Mouse (Mus musculus): ENCODE results near the gene Gm20509. TPM values are rescaled to one million over a fixed set of nuclear protein-coding genes. Genes with fewer than 3 reads are reported as not detected.

Gm20509 gene
- polyA plus RNA-seq, 2 experiments = not detected

- no peak overlapping the region for H3K4me2 ChIP-seq (ENCODE audit: low read depth)
- peaks cover 0 to 2% of the 10 kb centered on the region in 2 experiments; a peak in 1 of 4 replicates for H3K4me1 ChIP-seq (replicated peaks; ENCODE audit: control insufficient read depth in 2 of 2, insufficient read depth in 2 of 2, low read length in 1 of 2)
- no peak overlapping the region for H3K4me3 ChIP-seq (ENCODE audit: insufficient read depth in 1 of 2, low read depth in 2 of 2, low read length in 2 of 2)
- no peaks in the 10 kb centered on the region for H3K9me3 ChIP-seq (ENCODE audit: control insufficient read depth, low read length)
- no peaks in the 10 kb centered on the region for H3K27me3 ChIP-seq (ENCODE audit: control insufficient read depth, insufficient read depth, low read length)
- TF ChIP-seq EP300 (IDR thresholded peaks at IDR 0.05; ENCODE audit: low read depth) (no peak), CTCF (IDR thresholded peaks at IDR 0.05; ENCODE audit: low read depth) (no peak)
- ATAC-seq (ENCODE audit: insufficient read depth) (no peak), DNase-seq (ENCODE audit: low read depth in 3 of 3, low spot score in 3 of 3) (no peak)
- H3K9ac ChIP-seq (replicated peaks) = no peak overlapping the region
- WGBS (ENCODE audit: insufficient replicate concordance) = 58% methylated on average over 8 of the region's 8 CpGs
- H3K27ac ChIP-seq = no peak overlapping the region
- H3K36me3 ChIP-seq (replicated peaks; ENCODE audit: control insufficient read depth, insufficient read depth, low read depth) = peaks cover 31% of the 10 kb centered on the region
Measured at GRCm38 (mm10) chr9:73125043-73125570, 22.8 kb downstream of the Gm20509 start.

- Histone ChIP-seq H3K4me2 (ENCODE audit: low read depth) (no peak overlapping the region), H3K36me3 (replicated peaks; ENCODE audit: control insufficient read depth, insufficient read depth, low read depth) (peaks cover 16% of the 10 kb centered on the region), H3K4me1 (replicated peaks; ENCODE audit: control insufficient read depth in 2 of 2, insufficient read depth in 2 of 2, low read length in 1 of 2) (peaks cover 0 to 2% of the 10 kb centered on the region in 2 experiments; a peak in 1 of 4 replicates), H3K27ac (no peak overlapping the region), H3K9ac (replicated peaks) (no peak overlapping the region), H3K4me3 (ENCODE audit: insufficient read depth in 1 of 2, low read depth in 2 of 2, low read length in 2 of 2) (no peak overlapping the region), H3K9me3 (ENCODE audit: control insufficient read depth, low read length) (no peaks in the 10 kb centered on the region), H3K27me3 (ENCODE audit: control insufficient read depth, insufficient read depth, low read length) (no peaks in the 10 kb centered on the region)
- DNase-seq (ENCODE audit: low read depth in 3 of 3, low spot score in 3 of 3) (no peak), ATAC-seq (ENCODE audit: insufficient read depth) (no peak)
- 43% methylated on average over 2 of the region's 2 CpGs for WGBS (ENCODE audit: insufficient replicate concordance)
- TF ChIP-seq CTCF (IDR thresholded peaks at IDR 0.05; ENCODE audit: low read depth) (no peak), EP300 (IDR thresholded peaks at IDR 0.05; ENCODE audit: low read depth) (no peak)
Measured at GRCm38 (mm10) chr9:73127457-73127856, 25.2 kb downstream of the Gm20509 start.

GRCm38 (mm10) chr9:73129875-73130274 lies 27.6 kb downstream of the Gm20509 start:
- peaks cover 9% of the 10 kb centered on the region for H3K36me3 ChIP-seq (replicated peaks; ENCODE audit: control insufficient read depth, insufficient read depth, low read depth)
- no peak overlapping the region for H3K4me3 ChIP-seq (ENCODE audit: insufficient read depth in 1 of 2, low read depth in 2 of 2, low read length in 2 of 2)
- H3K4me1 ChIP-seq (replicated peaks; ENCODE audit: control insufficient read depth in 2 of 2, insufficient read depth in 2 of 2, low read length in 1 of 2) = no peaks in the 10 kb centered on the region
- H3K9ac ChIP-seq (replicated peaks) = no peak overlapping the region
- no peaks in the 10 kb centered on the region for H3K9me3 ChIP-seq (ENCODE audit: control insufficient read depth, low read length)
- DNase-seq (ENCODE audit: low read depth in 3 of 3, low spot score in 3 of 3) = no peak
- no peak overlapping the region for H3K4me2 ChIP-seq (ENCODE audit: low read depth)
- no peaks in the 10 kb centered on the region for H3K27me3 ChIP-seq (ENCODE audit: control insufficient read depth, insufficient read depth, low read length)
- no peak overlapping the region for H3K27ac ChIP-seq
- WGBS (ENCODE audit: insufficient replicate concordance) = 73% methylated on average over 8 of the region's 8 CpGs
- no peak for ATAC-seq (ENCODE audit: insufficient read depth)
- TF ChIP-seq EP300 (IDR thresholded peaks at IDR 0.05; ENCODE audit: low read depth) (no peak), CTCF (IDR thresholded peaks at IDR 0.05; ENCODE audit: low read depth) (no peak)

DNA sequence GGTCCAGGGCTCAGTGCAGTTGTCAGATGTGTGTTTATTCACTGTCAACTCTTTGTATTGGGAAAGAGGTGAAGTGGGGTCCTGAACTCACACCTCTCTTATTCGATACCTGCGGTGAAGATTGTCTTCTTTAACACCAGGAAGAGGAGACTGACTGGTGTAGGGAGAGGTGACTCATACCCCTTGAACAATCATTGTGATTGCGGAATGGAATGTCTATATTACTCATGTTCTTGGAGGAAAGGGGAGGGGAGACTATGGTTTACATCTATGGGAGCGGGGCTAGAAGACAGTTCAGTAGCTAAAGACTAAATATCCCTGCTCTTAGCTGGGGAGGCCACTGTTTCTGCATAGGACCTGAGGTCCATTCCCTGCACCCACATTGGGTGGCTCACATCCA lies 28.3 kb downstream of the Gm20509 start:
- Histone ChIP-seq H3K4me3 (ENCODE audit: insufficient read depth in 1 of 2, low read depth in 2 of 2, low read length in 2 of 2) (no peak overlapping the region), H3K36me3 (replicated peaks; ENCODE audit: control insufficient read depth, insufficient read depth, low read depth) (peaks cover 9% of the 10 kb centered on the region), H3K9ac (replicated peaks) (no peak overlapping the region), H3K4me1 (replicated peaks; ENCODE audit: control insufficient read depth in 2 of 2, insufficient read depth in 2 of 2, low read length in 1 of 2) (no peaks in the 10 kb centered on the region), H3K27me3 (ENCODE audit: control insufficient read depth, insufficient read depth, low read length) (no peaks in the 10 kb centered on the region), H3K9me3 (ENCODE audit: control insufficient read depth, low read length) (no peaks in the 10 kb centered on the region), H3K4me2 (ENCODE audit: low read depth) (no peak overlapping the region), H3K27ac (no peak overlapping the region)
- WGBS (ENCODE audit: insufficient replicate concordance) = 73% methylated on average over 4 of the region's 4 CpGs
- no peak for ATAC-seq (ENCODE audit: insufficient read depth)
- no peak for TF ChIP-seq EP300 (IDR thresholded peaks at IDR 0.05; ENCODE audit: low read depth)
- TF ChIP-seq CTCF (IDR thresholded peaks at IDR 0.05; ENCODE audit: low read depth) = no peak
- no peak for DNase-seq (ENCODE audit: low read depth in 3 of 3, low spot score in 3 of 3)

DNA sequence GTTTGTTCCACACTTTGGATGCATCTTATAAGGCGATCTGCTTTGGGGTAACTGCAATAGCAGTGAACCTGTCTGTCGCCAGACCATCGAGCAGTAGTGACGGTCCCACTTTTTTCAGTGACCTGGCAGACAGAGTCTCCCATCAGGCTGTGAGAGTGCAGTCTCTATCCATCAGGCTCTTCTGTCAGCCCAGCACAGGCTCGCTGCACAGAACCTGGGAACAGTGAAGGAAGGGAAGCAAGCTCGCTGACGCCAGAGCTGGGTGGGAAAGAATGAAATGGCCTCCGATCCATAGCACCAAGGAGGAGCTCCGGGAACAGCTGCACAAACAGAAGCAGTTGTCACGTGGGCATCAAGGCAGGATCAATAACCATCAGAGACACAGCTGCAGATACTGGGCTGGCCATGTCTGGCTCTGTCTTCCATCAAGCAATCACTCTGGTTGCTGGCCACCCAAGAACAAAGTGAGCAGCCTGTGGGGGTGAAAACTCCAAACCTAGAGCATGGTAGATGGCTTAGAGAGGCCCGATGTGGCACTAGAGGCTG lies 35.1 kb downstream of the Gm20509 start:
- no peak overlapping the region for H3K9ac ChIP-seq (replicated peaks)
- WGBS (ENCODE audit: insufficient replicate concordance) = 58% methylated on average over 11 of the region's 11 CpGs
- ATAC-seq (ENCODE audit: insufficient read depth) (no peak), DNase-seq (ENCODE audit: low read depth in 3 of 3, low spot score in 3 of 3) (no peak)
- no peaks in the 10 kb centered on the region for H3K27me3 ChIP-seq (ENCODE audit: control insufficient read depth, insufficient read depth, low read length)
- H3K9me3 ChIP-seq (ENCODE audit: control insufficient read depth, low read length) = no peaks in the 10 kb centered on the region
- no peak overlapping the region for H3K4me3 ChIP-seq (ENCODE audit: insufficient read depth in 1 of 2, low read depth in 2 of 2, low read length in 2 of 2)
- H3K4me2 ChIP-seq (ENCODE audit: low read depth) = no peak overlapping the region
- no peaks in the 10 kb centered on the region for H3K4me1 ChIP-seq (replicated peaks; ENCODE audit: control insufficient read depth in 2 of 2, insufficient read depth in 2 of 2, low read length in 1 of 2)
- no peak overlapping the region for H3K27ac ChIP-seq
- TF ChIP-seq CTCF (IDR thresholded peaks at IDR 0.05; ENCODE audit: low read depth) = no peak
- TF ChIP-seq EP300 (IDR thresholded peaks at IDR 0.05; ENCODE audit: low read depth) = no peak
- H3K36me3 ChIP-seq (replicated peaks; ENCODE audit: control insufficient read depth, insufficient read depth, low read depth) = no peaks in the 10 kb centered on the region
